Mouse (Mus musculus): ENCODE data around the gene Kiss1. TPM values are rescaled to one million over a fixed set of nuclear protein-coding genes. Genes with fewer than 3 reads are reported as not detected.

The Kiss1 gene
- polyA plus RNA-seq, 1 experiment from 2014 or later: not detected

GRCm38 (mm10) chr1:133296376-133296775, 25.3 kb upstream of the Kiss1 start:
- Histone ChIP-seq H3K36me3 (ENCODE audit: poor library complexity, severe bottlenecking) (peaks cover 58% of the 10 kb centered on the region), H3K9ac (no peak overlapping the region), H3K4me1 (peaks cover 10% of the 10 kb centered on the region; the same call in 1 of the 2 replicates), H3K9me3 (replicated peaks) (no peaks in the 10 kb centered on the region), H3K27ac (no peak overlapping the region), H3K4me3 (no peak overlapping the region), H3K4me2 (no peak overlapping the region), H3K27me3 (0 out of 2 replicates have a peak, but pooled peaks cover 3% of the 10 kb centered on the region)
- WGBS: 89% methylated on average over 9 of the region's 9 CpGs
- ATAC-seq: no peak

- Histone ChIP-seq H3K4me1 (peaks cover 22% of the 10 kb centered on the region), H3K4me3 (no peak overlapping the region), H3K27me3 (0 out of 2 replicates have a peak, but pooled peaks cover 3% of the 10 kb centered on the region), H3K9me3 (replicated peaks) (no peaks in the 10 kb centered on the region), H3K4me2 (no peak overlapping the region), H3K27ac (no peak overlapping the region), H3K36me3 (ENCODE audit: poor library complexity, severe bottlenecking) (peaks cover 41% of the 10 kb centered on the region), H3K9ac (peak overlapping the region; percentile 9)
- 39% methylated on average over 14 of the region's 14 CpGs for WGBS
- ATAC-seq: 0 out of 2 replicates have a peak, but pooled peaks have one; percentile 13
These were observed 22.9 kb upstream of the Kiss1 start for GRCm38 (mm10) chr1:133298816-133299215.

DNA sequence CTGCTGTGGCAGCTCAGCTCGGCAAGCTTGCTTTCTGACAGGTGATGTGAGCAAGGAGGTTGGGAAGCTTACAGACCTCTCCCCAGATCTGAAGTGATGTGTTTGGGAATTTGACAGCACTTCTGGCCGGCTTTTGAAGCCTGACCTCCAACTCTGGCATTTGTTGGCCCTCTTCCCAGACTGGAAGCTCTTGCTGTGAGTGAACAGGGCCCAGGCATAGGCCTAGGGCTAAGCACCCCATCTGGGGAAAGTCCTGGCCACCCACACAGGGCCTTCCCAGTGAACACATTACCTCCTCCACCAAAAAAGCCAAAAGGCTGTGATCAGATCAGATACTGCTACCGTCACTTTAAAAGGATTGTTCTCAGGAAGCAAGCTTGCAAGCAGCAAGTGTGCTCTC, 19.1 kb upstream of the Kiss1 start:
- H3K4me3 ChIP-seq: no peak overlapping the region
- 39% methylated on average over 3 of the region's 3 CpGs for WGBS
- H3K36me3 ChIP-seq (ENCODE audit: poor library complexity, severe bottlenecking): peaks cover 18% of the 10 kb centered on the region
- 0 out of 2 replicates have a peak, but pooled peaks cover 3% of the 10 kb centered on the region for H3K27me3 ChIP-seq
- no peak overlapping the region for H3K27ac ChIP-seq
- 0 out of 2 replicates have a peak overlapping the region, but pooled peaks have one; percentile 18 for H3K9ac ChIP-seq
- H3K9me3 ChIP-seq (replicated peaks): no peaks in the 10 kb centered on the region
- peaks cover 29% of the 10 kb centered on the region for H3K4me1 ChIP-seq
- no peak for ATAC-seq
- H3K4me2 ChIP-seq: no peak overlapping the region

- Histone ChIP-seq H3K27ac (no peak overlapping the region), H3K4me3 (no peak overlapping the region), H3K4me2 (no peak overlapping the region), H3K27me3 (0 out of 2 replicates have a peak, but pooled peaks cover 5% of the 10 kb centered on the region), H3K4me1 (peaks cover 20% of the 10 kb centered on the region), H3K9me3 (replicated peaks) (no peaks in the 10 kb centered on the region), H3K9ac (no peak overlapping the region), H3K36me3 (ENCODE audit: poor library complexity, severe bottlenecking) (no peaks in the 10 kb centered on the region)
- ATAC-seq: peak; percentile 28; the same call in 1 of the 2 replicates
- 5% methylated on average over 4 of the region's 4 CpGs for WGBS
These were observed 14.8 kb upstream of the Kiss1 start for GRCm38 (mm10) chr1:133306842-133307241.

- Histone ChIP-seq H3K36me3 (ENCODE audit: poor library complexity, severe bottlenecking) (no peaks in the 10 kb centered on the region), H3K27me3 (0 out of 2 replicates have a peak, but pooled peaks cover 5% of the 10 kb centered on the region), H3K9me3 (replicated peaks) (no peaks in the 10 kb centered on the region), H3K27ac (no peak overlapping the region), H3K9ac (no peak overlapping the region), H3K4me2 (no peak overlapping the region), H3K4me1 (peaks cover 19% of the 10 kb centered on the region), H3K4me3 (no peak overlapping the region)
- ATAC-seq: no peak
- WGBS: 16% methylated on average over 6 of the region's 6 CpGs
These were observed 14.4 kb upstream of the Kiss1 start for GRCm38 (mm10) chr1:133307318-133307717.

DNA sequence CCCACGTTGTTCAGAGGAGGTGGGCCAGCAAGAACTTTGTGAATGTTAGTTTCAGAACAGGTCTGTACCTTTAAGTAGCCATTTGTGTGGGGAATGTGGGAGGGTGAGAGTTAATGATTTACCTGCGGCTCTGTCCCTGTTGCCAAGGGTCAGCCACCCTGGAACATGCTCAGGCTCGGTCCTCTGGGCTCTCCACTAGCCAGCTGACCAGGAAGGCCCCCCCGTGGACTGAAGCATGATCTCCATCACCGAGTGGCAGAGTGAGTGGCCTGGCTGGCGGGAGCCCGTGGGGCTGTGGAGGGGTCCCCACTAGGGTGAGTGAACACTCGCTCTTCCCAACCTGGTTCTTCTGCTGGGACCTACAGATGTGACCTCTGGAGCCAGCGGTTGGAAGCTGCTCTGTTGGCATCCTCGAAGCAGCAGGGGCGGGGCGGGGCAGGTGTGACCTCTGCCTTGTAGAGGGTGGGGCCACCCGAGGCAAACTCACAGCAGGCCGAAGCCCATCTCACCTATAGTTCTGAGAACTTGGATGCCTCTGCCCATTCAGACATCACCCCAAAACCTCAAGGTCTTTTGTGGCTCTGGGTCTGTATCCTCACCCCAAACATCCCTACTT, 11.9 kb upstream of the Kiss1 start, which contains the start of gene Golt1a:
Golt1a (plus strand) TSS at position 149 of the 616 bp plus-strand sequence.
- no peak within 1 kb of the TSS for H3K4me3 ChIP-seq
- peaks cover 20% of the 10 kb centered on the region for H3K4me1 ChIP-seq

GRCm38 (mm10) chr1:133311240-133311639, 10.4 kb upstream of the Kiss1 start:
- no peak for ATAC-seq

More for the DNA sequence above, 11.9 kb upstream of the Kiss1 start, which contains the start of gene Golt1a:
- WGBS: 72% methylated on average over 14 of the region's 14 CpGs
- Histone ChIP-seq H3K9me3 (replicated peaks) (no peaks in the 10 kb centered on the region), H3K9ac (no peak within 1 kb of the TSS; the same call in 1 of the 2 replicates), H3K27me3 (0 out of 2 replicates have a peak, but pooled peaks cover 5% of the 10 kb centered on the region), H3K27ac (no peak within 1 kb of the TSS), H3K36me3 (ENCODE audit: poor library complexity, severe bottlenecking) (no peaks in the 10 kb centered on the region), H3K4me2 (no peak within 1 kb of the TSS)
- no peak for ATAC-seq

DNA sequence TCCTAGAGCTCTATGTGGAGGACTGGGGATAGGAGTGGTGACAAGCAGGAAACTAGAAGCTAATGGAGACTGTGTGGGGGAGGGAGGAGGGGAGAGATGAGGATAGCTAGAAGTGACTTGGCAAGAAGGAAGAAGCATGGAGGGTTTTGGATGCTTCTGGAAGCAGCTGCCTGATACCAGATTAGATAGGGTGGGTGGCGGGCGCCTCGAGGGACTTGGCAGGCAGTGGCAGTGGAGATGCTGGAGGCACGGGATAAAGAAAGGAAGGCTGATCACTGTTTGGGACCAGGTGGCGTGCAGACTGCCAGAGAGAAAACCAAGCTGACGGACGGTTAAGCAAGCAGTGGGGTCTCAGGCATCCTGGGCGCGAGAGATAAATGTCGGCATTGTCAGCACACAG, 9.7 kb upstream of the Kiss1 start:
- H3K9me3 ChIP-seq (replicated peaks): no peaks in the 10 kb centered on the region
- WGBS: 19% methylated on average over 10 of the region's 10 CpGs
- no peaks in the 10 kb centered on the region for H3K36me3 ChIP-seq (ENCODE audit: poor library complexity, severe bottlenecking)
- H3K4me1 ChIP-seq: peaks cover 17% of the 10 kb centered on the region
- peak overlapping the region; percentile 12; the same call in 1 of the 2 replicates for H3K4me2 ChIP-seq
- no peak overlapping the region for H3K9ac ChIP-seq
- no peak overlapping the region for H3K4me3 ChIP-seq
- H3K27ac ChIP-seq: peak overlapping the region; percentile 40; the same call in 1 of the 2 replicates
- ATAC-seq: peak; percentile 68
- 0 out of 2 replicates have a peak, but pooled peaks cover 5% of the 10 kb centered on the region for H3K27me3 ChIP-seq

More at GRCm38 (mm10) chr1:133311240-133311639, 10.4 kb upstream of the Kiss1 start:
- Histone ChIP-seq H3K9ac (no peak overlapping the region), H3K4me2 (no peak overlapping the region), H3K27ac (no peak overlapping the region), H3K9me3 (replicated peaks) (no peaks in the 10 kb centered on the region), H3K4me1 (peaks cover 20% of the 10 kb centered on the region), H3K27me3 (0 out of 2 replicates have a peak, but pooled peaks cover 5% of the 10 kb centered on the region), H3K36me3 (ENCODE audit: poor library complexity, severe bottlenecking) (no peaks in the 10 kb centered on the region), H3K4me3 (no peak overlapping the region)
- whole genome bisulfite sequencing: 50% methylated on average over 4 of the region's 4 CpGs

DNA sequence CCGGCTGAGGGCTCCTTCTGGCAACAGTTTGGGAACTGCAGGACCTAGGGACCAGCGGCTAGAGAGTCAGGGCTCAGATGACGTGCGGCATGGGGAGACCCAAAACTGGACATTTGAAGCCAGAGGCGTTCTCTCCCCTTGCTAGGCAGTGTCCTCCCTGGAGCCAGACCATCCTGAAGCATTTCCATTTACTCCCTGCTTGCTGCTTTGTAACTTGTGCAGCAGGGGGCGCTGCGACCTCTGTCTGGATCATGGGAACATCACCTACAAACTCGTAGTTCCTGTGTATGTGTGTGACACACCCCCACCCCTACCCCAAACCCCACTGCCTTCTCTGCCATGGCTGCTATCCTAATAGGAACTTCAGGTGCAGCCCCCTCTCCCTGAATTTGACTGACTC, 7.3 kb upstream of the Kiss1 start:
- Histone ChIP-seq H3K9me3 (replicated peaks) (peaks cover 9% of the 10 kb centered on the region), H3K4me2 (no peak overlapping the region), H3K4me3 (no peak overlapping the region), H3K27me3 (0 out of 2 replicates have a peak, but pooled peaks cover 5% of the 10 kb centered on the region), H3K9ac (no peak overlapping the region), H3K36me3 (ENCODE audit: poor library complexity, severe bottlenecking) (no peaks in the 10 kb centered on the region), H3K4me1 (peaks cover 13% of the 10 kb centered on the region), H3K27ac (no peak overlapping the region)
- 16% methylated on average over 8 of the region's 8 CpGs for WGBS
- no peak for ATAC-seq

- peaks cover 13% of the 10 kb centered on the region for H3K4me1 ChIP-seq
- WGBS: 86% methylated on average over 6 of the region's 6 CpGs
- H3K4me2 ChIP-seq: no peak overlapping the region
- peaks cover 9% of the 10 kb centered on the region for H3K9me3 ChIP-seq (replicated peaks)
- no peak overlapping the region for H3K9ac ChIP-seq
- H3K27ac ChIP-seq: no peak overlapping the region
- no peaks in the 10 kb centered on the region for H3K36me3 ChIP-seq (ENCODE audit: poor library complexity, severe bottlenecking)
- H3K27me3 ChIP-seq: no peaks in the 10 kb centered on the region
- ATAC-seq: no peak
- no peak overlapping the region for H3K4me3 ChIP-seq
These were observed 5.9 kb upstream of the Kiss1 start for GRCm38 (mm10) chr1:133315775-133316174.

DNA sequence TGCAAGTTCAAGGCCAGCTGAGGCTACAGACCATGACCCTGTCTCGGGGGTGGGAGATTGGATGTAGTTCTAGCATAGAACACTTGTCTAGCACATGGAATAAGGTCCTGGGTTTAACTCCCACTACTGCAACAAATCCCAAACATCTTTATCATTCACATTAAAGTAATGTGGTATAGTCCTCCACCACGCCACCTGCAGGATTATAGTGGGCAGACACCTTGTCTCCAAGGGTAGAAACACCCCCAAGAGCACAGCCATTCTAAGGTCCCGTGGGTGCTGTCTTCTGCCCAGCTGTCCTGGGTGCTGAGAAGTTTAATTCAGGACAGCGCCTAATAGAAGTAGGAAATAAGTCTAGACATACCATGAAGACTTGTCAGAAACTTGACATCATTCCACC, 5.1 kb upstream of the Kiss1 start:
- no peak overlapping the region for H3K9ac ChIP-seq
- H3K4me3 ChIP-seq: no peak overlapping the region
- no peaks in the 10 kb centered on the region for H3K36me3 ChIP-seq (ENCODE audit: poor library complexity, severe bottlenecking)
- no peak overlapping the region for H3K27ac ChIP-seq
- H3K9me3 ChIP-seq (replicated peaks): peaks cover 9% of the 10 kb centered on the region
- ATAC-seq: no peak
- peaks cover 13% of the 10 kb centered on the region for H3K4me1 ChIP-seq
- no peaks in the 10 kb centered on the region for H3K27me3 ChIP-seq
- no peak overlapping the region for H3K4me2 ChIP-seq
- WGBS: 90% methylated on average over 4 of the region's 4 CpGs

DNA sequence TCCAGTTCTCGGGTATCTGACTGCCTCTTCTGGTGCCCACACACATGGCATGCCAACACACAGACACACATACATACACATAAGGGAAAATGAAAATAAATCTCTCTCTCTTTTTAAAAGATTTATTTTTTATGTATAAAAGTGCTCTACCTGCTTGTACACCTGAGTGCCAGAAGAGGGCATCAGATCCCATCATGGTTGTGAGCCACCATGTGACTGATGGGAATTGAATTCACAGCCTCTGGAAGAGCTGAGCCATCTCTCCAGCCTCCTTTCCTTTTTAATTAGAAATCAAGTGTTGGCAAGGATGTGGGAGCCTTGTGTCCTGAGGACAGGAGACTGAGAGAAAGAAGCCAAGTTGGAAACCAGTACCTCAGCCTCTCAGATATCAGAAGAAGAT, 4.5 kb upstream of the Kiss1 start:
- Histone ChIP-seq H3K9ac (no peak overlapping the region), H3K4me2 (no peak overlapping the region), H3K4me3 (no peak overlapping the region), H3K9me3 (replicated peaks) (peaks cover 9% of the 10 kb centered on the region), H3K27ac (no peak overlapping the region), H3K36me3 (ENCODE audit: poor library complexity, severe bottlenecking) (no peaks in the 10 kb centered on the region), H3K27me3 (no peaks in the 10 kb centered on the region), H3K4me1 (peaks cover 7% of the 10 kb centered on the region)
- no peak for ATAC-seq
- 81% methylated on average over 1 of the region's 1 CpGs for WGBS

Data from forebrain, embryonic 13.5 days (tissue).